Mouse (Mus musculus) cerebral cortex, adult 2 months (tissue): ENCODE data around the gene Dirc2.

Experiments
- WGBS: fragments of 180-500 bp; shearing (Covaris S2); methylation state at CpG from one replicate; pipeline ENCODE4 v1.1.7; 2018; 5-methylcytosine and 5-hydroxymethylcytosine counted together

The Dirc2 gene

GRCm38 (mm10) chr16:35686491-35686890, 82.7 kb downstream of the Dirc2 start:
- WGBS, result 48% methylated on average over 7 of the region's 7 CpGs

DNA sequence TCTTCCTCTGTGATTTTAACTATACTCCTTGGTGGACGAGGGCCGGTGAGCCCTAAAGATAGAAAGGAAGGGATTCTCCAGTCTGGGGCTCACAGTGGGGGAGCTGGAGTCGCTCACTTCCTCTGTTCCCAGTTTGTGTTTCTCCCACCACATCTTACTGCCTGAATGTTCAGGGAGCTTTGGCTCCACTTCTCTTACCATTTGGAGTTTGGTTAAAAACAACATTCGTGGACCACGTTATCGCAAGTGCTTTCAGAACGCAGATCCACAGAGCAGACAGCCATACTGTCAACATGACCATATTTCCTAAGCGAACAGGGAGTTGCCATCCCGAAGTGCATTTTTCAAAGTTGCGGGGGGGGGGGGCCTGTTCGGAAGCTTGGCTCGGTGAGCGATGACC, 84.1 kb downstream of the Dirc2 start:
- WGBS, result 35% methylated on average over 13 of the region's 13 CpGs

DNA sequence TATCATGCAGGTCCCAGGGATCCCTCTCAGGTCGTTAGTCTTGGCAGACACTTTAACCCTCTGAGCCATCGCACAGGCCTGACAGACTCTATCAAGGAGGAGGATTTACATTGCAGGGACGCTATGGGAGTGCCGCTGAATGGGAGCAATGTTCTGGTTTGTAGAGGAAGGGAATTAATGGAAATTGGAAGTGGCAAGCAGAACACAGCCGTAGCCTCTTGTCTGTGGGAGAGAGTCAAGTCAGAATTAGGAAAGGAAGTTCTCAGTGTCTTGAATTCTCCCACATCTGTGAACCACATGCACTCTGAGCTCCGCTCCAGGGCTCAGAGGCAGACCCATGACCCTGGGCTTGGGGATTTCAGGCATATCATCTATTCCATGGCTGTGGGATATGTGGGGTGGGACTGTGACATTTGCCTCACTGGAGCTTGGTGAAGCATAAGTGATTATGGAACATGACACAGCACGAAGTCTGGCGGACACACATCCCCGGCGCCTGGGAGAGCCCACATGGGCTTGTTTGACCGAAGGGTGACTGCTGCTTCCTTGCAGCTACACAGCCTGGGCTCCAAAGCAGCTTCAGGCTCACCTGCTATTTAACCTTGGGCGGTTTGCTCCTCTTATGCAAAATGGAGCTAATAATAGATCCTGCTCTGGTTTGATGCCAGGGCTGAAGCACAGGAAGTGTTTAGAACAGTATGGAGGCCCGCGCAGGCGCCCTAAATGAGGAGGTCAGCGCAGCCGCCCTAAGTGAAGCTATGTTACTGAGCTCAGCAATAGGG, 87.6 kb downstream of the Dirc2 start:
- 78% methylated on average over 17 of the region's 17 CpGs for WGBS

GRCm38 (mm10) chr16:35678476-35678875, 90.7 kb downstream of the Dirc2 start:
- 28% methylated on average over 3 of the region's 3 CpGs for WGBS

DNA sequence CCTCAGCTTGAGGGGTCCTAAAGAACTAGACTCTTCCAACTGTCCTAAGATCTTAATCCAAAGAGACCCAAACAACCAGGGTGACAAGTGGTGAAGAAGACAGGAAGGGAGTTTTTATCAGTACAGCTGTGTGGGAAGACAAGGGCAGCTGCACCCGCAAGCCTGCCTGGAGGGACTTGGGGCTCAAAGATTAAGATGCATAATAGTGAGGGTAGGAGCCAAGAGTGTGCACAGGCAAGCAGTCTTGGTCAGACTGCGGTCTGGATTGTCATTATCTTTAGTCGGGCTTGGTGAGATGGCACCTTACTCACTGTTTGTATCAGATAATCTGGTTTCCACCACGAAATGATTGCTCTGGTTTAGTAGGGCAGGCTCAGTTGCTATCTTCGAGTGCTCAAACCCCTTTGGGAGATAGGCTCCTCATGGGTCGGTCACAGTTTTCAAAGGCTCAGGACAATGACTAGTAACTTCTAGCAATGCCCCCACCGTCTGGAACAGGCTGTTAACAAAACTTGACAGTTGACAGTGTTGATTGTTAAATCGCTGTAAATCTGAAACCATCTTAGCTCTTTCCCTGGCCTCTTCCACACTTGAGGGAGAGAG, 91.5 kb downstream of the Dirc2 start:
- WGBS, result 83% methylated on average over 8 of the region's 8 CpGs

- 90% methylated on average over 4 of the region's 4 CpGs for WGBS
These were observed 104.3 kb downstream of the Dirc2 start for GRCm38 (mm10) chr16:35664847-35665246.

GRCm38 (mm10) chr16:35663831-35664414, 105.2 kb downstream of the Dirc2 start:
- 93% methylated on average over 9 of the region's 9 CpGs for WGBS

DNA sequence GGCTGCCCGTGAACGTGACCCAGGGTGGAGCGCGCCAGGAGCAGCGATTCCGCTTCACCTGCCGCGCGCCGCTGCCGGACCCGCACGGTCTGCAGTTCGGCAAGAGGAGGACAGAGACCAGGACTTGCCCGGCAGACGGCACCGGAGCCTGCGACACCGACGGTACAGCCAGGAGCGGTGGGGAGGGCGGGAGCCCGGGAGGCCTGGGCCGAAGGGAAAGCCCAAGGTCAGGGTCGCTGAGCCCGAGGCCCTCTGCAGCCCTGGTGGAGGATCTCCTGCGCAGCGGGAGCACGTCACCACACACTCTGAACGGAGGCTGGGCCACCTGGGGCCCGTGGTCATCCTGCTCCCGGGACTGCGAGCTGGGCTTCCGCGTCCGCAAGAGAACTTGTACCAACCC, 108.9 kb downstream of the Dirc2 start:
- 50% methylated on average over 36 of the region's 36 CpGs for WGBS

GRCm38 (mm10) chr16:35653951-35654350, 115.2 kb downstream of the Dirc2 start:
- WGBS, result 78% methylated on average over 5 of the region's 5 CpGs

DNA sequence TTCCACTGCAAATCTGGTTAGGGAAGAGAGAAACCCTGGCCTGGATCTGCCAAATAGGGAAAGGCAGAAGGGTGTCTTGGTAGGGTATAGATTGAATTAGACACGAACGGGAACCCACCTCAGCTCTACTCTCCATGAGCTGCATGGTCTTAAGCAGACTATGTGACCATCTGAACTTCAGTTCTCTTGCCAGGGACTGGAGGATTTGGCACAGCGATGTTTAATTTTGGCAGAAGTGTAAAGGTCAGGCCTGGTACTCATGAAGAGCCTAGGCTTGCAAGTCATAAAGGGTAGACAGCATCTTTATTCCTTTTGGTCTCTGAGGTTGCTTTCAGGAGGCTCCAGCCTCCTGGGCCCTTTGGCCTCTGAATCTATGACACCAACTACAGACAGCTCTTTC, 116.5 kb downstream of the Dirc2 start:
- 93% methylated on average over 3 of the region's 3 CpGs for WGBS

- 71% methylated on average over 6 of the region's 6 CpGs for WGBS
These were observed 117.0 kb downstream of the Dirc2 start for GRCm38 (mm10) chr16:35652206-35652605.

DNA sequence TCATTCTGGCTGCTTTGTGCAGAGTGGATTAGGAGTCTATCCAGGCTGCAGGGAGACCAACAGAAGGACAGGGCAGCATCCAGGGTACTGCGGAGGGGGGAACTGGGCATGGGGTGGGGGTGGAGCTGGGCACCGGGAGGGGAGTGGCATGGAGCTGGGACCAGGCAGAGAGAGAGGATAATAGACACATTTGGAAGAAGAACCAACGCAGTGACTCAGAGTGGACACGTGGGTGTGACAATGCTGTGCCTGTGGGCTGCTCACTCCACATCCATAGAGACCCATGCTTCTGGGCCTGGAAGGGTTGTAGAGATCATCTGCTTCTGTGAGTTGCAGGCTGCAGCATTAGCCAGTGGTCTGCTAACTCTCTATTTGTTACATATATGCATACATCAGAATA, 120.3 kb downstream of the Dirc2 start:
- 56% methylated on average over 4 of the region's 4 CpGs for whole genome bisulfite sequencing
